Mouse (Mus musculus): ENCODE results near the gene Usp30. TPM values are rescaled to one million over a fixed set of nuclear protein-coding genes. Genes with fewer than 3 reads are reported as not detected.

The Usp30 gene
- polyA plus RNA-seq, 1 experiment from 2014 or later: 9.3 TPM

GRCm38 (mm10) chr5:114106391-114106935 is 41.2 kb downstream of the Usp30 start:
- 86% methylated on average over 16 of the region's 16 CpGs for WGBS
- ATAC-seq: no peak
- no peak overlapping the region for H3K27ac ChIP-seq (ENCODE audit: low read length)
- H3K9me3 ChIP-seq (ENCODE audit: control insufficient read depth, low read length): no peaks in the 10 kb centered on the region
- H3K4me3 ChIP-seq (ENCODE audit: low read length): no peak overlapping the region
- no peaks in the 10 kb centered on the region for H3K27me3 ChIP-seq (replicated peaks; ENCODE audit: control insufficient read depth, insufficient read depth, low read length)
- H3K4me1 ChIP-seq (ENCODE audit: control insufficient read depth, insufficient read depth, low read length): no peaks in the 10 kb centered on the region
- H3K36me3 ChIP-seq (ENCODE audit: control insufficient read depth, insufficient read depth, low read length): peaks cover 30% of the 10 kb centered on the region
- H3K4me2 ChIP-seq (ENCODE audit: low read depth, low read length): no peak overlapping the region
- no peak overlapping the region for H3K9ac ChIP-seq (ENCODE audit: low read depth, low read length)

GRCm38 (mm10) chr5:114113334-114113733 is 48.1 kb downstream of the Usp30 start:
- ATAC-seq: no peak
- H3K4me2 ChIP-seq (ENCODE audit: low read depth, low read length): no peak overlapping the region
- H3K27ac ChIP-seq (ENCODE audit: low read length): no peak overlapping the region
- H3K9me3 ChIP-seq (ENCODE audit: control insufficient read depth, low read length): no peaks in the 10 kb centered on the region
- no peaks in the 10 kb centered on the region for H3K27me3 ChIP-seq (replicated peaks; ENCODE audit: control insufficient read depth, insufficient read depth, low read length)
- H3K9ac ChIP-seq (ENCODE audit: low read depth, low read length): no peak overlapping the region
- 87% methylated on average over 6 of the region's 6 CpGs for WGBS
- peaks cover 26% of the 10 kb centered on the region for H3K36me3 ChIP-seq (ENCODE audit: control insufficient read depth, insufficient read depth, low read length)
- no peak overlapping the region for H3K4me3 ChIP-seq (ENCODE audit: low read length)
- H3K4me1 ChIP-seq (ENCODE audit: control insufficient read depth, insufficient read depth, low read length): no peaks in the 10 kb centered on the region

GRCm38 (mm10) chr5:114115030-114115429 is 49.8 kb downstream of the Usp30 start:
- Histone ChIP-seq H3K9ac (ENCODE audit: low read depth, low read length) (no peak overlapping the region), H3K4me3 (ENCODE audit: low read length) (no peak overlapping the region), H3K27me3 (replicated peaks; ENCODE audit: control insufficient read depth, insufficient read depth, low read length) (no peaks in the 10 kb centered on the region), H3K4me1 (ENCODE audit: control insufficient read depth, insufficient read depth, low read length) (no peaks in the 10 kb centered on the region), H3K4me2 (ENCODE audit: low read depth, low read length) (no peak overlapping the region), H3K36me3 (ENCODE audit: control insufficient read depth, insufficient read depth, low read length) (peaks cover 9% of the 10 kb centered on the region), H3K9me3 (ENCODE audit: control insufficient read depth, low read length) (no peaks in the 10 kb centered on the region), H3K27ac (ENCODE audit: low read length) (no peak overlapping the region)
- ATAC-seq: no peak
- 81% methylated on average over 5 of the region's 5 CpGs for WGBS

GRCm38 (mm10) chr5:114116586-114116985 is 51.3 kb downstream of the Usp30 start:
- Histone ChIP-seq H3K9me3 (ENCODE audit: control insufficient read depth, low read length) (no peaks in the 10 kb centered on the region), H3K36me3 (ENCODE audit: control insufficient read depth, insufficient read depth, low read length) (peaks cover 2% of the 10 kb centered on the region; the same call in 1 of the 2 replicates), H3K27me3 (replicated peaks; ENCODE audit: control insufficient read depth, insufficient read depth, low read length) (no peaks in the 10 kb centered on the region), H3K4me1 (ENCODE audit: control insufficient read depth, insufficient read depth, low read length) (no peaks in the 10 kb centered on the region), H3K9ac (ENCODE audit: low read depth, low read length) (no peak overlapping the region), H3K4me3 (ENCODE audit: low read length) (no peak overlapping the region), H3K27ac (ENCODE audit: low read length) (no peak overlapping the region), H3K4me2 (ENCODE audit: low read depth, low read length) (no peak overlapping the region)
- WGBS: 81% methylated on average over 7 of the region's 7 CpGs
- ATAC-seq: no peak

GRCm38 (mm10) chr5:114119806-114120205 is 54.5 kb downstream of the Usp30 start:
- WGBS: 79% methylated on average over 4 of the region's 4 CpGs
- no peak overlapping the region for H3K9ac ChIP-seq (ENCODE audit: low read depth, low read length)
- H3K4me3 ChIP-seq (ENCODE audit: low read length): no peak overlapping the region
- H3K9me3 ChIP-seq (ENCODE audit: control insufficient read depth, low read length): no peaks in the 10 kb centered on the region
- no peak overlapping the region for H3K4me2 ChIP-seq (ENCODE audit: low read depth, low read length)
- no peaks in the 10 kb centered on the region for H3K27me3 ChIP-seq (replicated peaks; ENCODE audit: control insufficient read depth, insufficient read depth, low read length)
- no peak for ATAC-seq
- H3K27ac ChIP-seq (ENCODE audit: low read length): no peak overlapping the region
- peaks cover 5% of the 10 kb centered on the region; the same call in 1 of the 2 replicates for H3K36me3 ChIP-seq (ENCODE audit: control insufficient read depth, insufficient read depth, low read length)
- H3K4me1 ChIP-seq (ENCODE audit: control insufficient read depth, insufficient read depth, low read length): no peaks in the 10 kb centered on the region

GRCm38 (mm10) chr5:114126008-114126407 is 60.7 kb downstream of the Usp30 start:
- peaks cover 9% of the 10 kb centered on the region for H3K4me1 ChIP-seq (ENCODE audit: control insufficient read depth, insufficient read depth, low read length)
- H3K9ac ChIP-seq (ENCODE audit: low read depth, low read length): no peak overlapping the region
- no peak overlapping the region for H3K27ac ChIP-seq (ENCODE audit: low read length)
- no peak overlapping the region for H3K4me3 ChIP-seq (ENCODE audit: low read length)
- no peaks in the 10 kb centered on the region for H3K27me3 ChIP-seq (replicated peaks; ENCODE audit: control insufficient read depth, insufficient read depth, low read length)
- 82% methylated on average over 3 of the region's 3 CpGs for WGBS
- no peaks in the 10 kb centered on the region for H3K9me3 ChIP-seq (ENCODE audit: control insufficient read depth, low read length)
- no peak for ATAC-seq
- H3K4me2 ChIP-seq (ENCODE audit: low read depth, low read length): no peak overlapping the region
- peaks cover 5% of the 10 kb centered on the region; the same call in 1 of the 2 replicates for H3K36me3 ChIP-seq (ENCODE audit: control insufficient read depth, insufficient read depth, low read length)

- Histone ChIP-seq H3K9me3 (ENCODE audit: control insufficient read depth, low read length) (no peaks in the 10 kb centered on the region), H3K9ac (ENCODE audit: low read depth, low read length) (no peak overlapping the region), H3K4me1 (ENCODE audit: control insufficient read depth, insufficient read depth, low read length) (peaks cover 14% of the 10 kb centered on the region), H3K4me2 (ENCODE audit: low read depth, low read length) (peak overlapping the region; percentile 94), H3K27me3 (replicated peaks; ENCODE audit: control insufficient read depth, insufficient read depth, low read length) (no peaks in the 10 kb centered on the region), H3K27ac (ENCODE audit: low read length) (peak overlapping the region; percentile 94; the same call in 1 of the 2 replicates), H3K36me3 (ENCODE audit: control insufficient read depth, insufficient read depth, low read length) (peaks cover 5% of the 10 kb centered on the region; the same call in 1 of the 2 replicates), H3K4me3 (ENCODE audit: low read length) (peak overlapping the region; percentile 75)
- 87% methylated on average over 7 of the region's 7 CpGs for WGBS
- no peak for ATAC-seq
These were observed 61.4 kb downstream of the Usp30 start for GRCm38 (mm10) chr5:114126499-114127244.

GRCm38 (mm10) chr5:114127374-114128349 is 62.4 kb downstream of the Usp30 start, which contains the start of gene Alkbh2:
TSS of gene Alkbh2 (minus strand) at chr5:114128218.
- Histone ChIP-seq H3K27me3 (replicated peaks; ENCODE audit: control insufficient read depth, insufficient read depth, low read length) (no peaks in the 10 kb centered on the region), H3K27ac (ENCODE audit: low read length) (peak within 1 kb of the TSS; percentile 94), H3K36me3 (ENCODE audit: control insufficient read depth, insufficient read depth, low read length) (peaks cover 5% of the 10 kb centered on the region; the same call in 1 of the 2 replicates), H3K9ac (ENCODE audit: low read depth, low read length) (peak within 1 kb of the TSS; percentile 86), H3K4me3 (ENCODE audit: low read length) (peak within 1 kb of the TSS; percentile 75), H3K4me2 (ENCODE audit: low read depth, low read length) (peak within 1 kb of the TSS; percentile 94), H3K9me3 (ENCODE audit: control insufficient read depth, low read length) (no peaks in the 10 kb centered on the region), H3K4me1 (ENCODE audit: control insufficient read depth, insufficient read depth, low read length) (peaks cover 22% of the 10 kb centered on the region)
- ATAC-seq: peak; percentile 36
- WGBS: under 1% methylated on average over 67 of the region's 69 CpGs
